Mouse (Mus musculus) common myeloid progenitor, adult 5-6 weeks (primary cell): ENCODE data around the gene Tgm6. TPM values are rescaled to one million over a fixed set of nuclear protein-coding genes. Genes with fewer than 3 reads are reported as not detected.

Source experiments
- ATAC-seq: replicated peaks from 2 replicates; pipeline ENCODE4 v1.8.0; 2016; ENCODE audit warnings: low read depth, mild to moderate bottlenecking, moderate TSS enrichment, inconsistent platforms; ENCODE audit not compliant: poor library complexity, severe bottlenecking
- total RNA-seq: library from RNA; stranded (forward); fragments of 200-1000, 187-1606 nt; gene quantifications from 2 replicates; pipeline ENCODE4 v1.2.3, GENCODE M21; 2017

Gene Tgm6
- not detected in 2 replicates for total RNA-seq

- ATAC-seq, result no peak
Observed at GRCm38 (mm10) chr2:130112116-130112515, at the start of gene Tgm6. Gene Tgm6 (plus strand): TSS chr2:130112416.

- peak; percentile 74 for ATAC-seq
Observed at GRCm38 (mm10) chr2:130068228-130068627, 44.0 kb upstream of the Tgm6 start.

GRCm38 (mm10) chr2:130070396-130070795, 41.8 kb upstream of the Tgm6 start:
- no peak for ATAC-seq

- no peak for ATAC-seq
Observed at GRCm38 (mm10) chr2:130112804-130113203, 588 bp downstream of the Tgm6 start.

GRCm38 (mm10) chr2:130113379-130113778, 1.2 kb downstream of the Tgm6 start:
- peak; percentile 47; the same call in 1 of the 2 replicates for ATAC-seq

GRCm38 (mm10) chr2:130118649-130119048, 6.4 kb downstream of the Tgm6 start:
- no peak for ATAC-seq

GRCm38 (mm10) chr2:130125279-130126059, 13.3 kb downstream of the Tgm6 start:
- ATAC-seq, result no peak

- ATAC-seq, result no peak
Observed at GRCm38 (mm10) chr2:130126073-130126472, 13.9 kb downstream of the Tgm6 start.

GRCm38 (mm10) chr2:130129687-130130086, 17.5 kb downstream of the Tgm6 start:
- peak; percentile 83 for ATAC-seq

GRCm38 (mm10) chr2:130143011-130143410, 30.8 kb downstream of the Tgm6 start:
- ATAC-seq, result no peak

GRCm38 (mm10) chr2:130144703-130145324, 32.6 kb downstream of the Tgm6 start:
- no peak for ATAC-seq

- no peak for ATAC-seq
Observed at GRCm38 (mm10) chr2:130146089-130146668, 34.0 kb downstream of the Tgm6 start.

GRCm38 (mm10) chr2:130155171-130155570, 43.0 kb downstream of the Tgm6 start:
- no peak for ATAC-seq

GRCm38 (mm10) chr2:130155851-130156250, 43.6 kb downstream of the Tgm6 start:
- no peak for ATAC-seq

GRCm38 (mm10) chr2:130157231-130158087, 45.2 kb downstream of the Tgm6 start:
- no peak for ATAC-seq

- ATAC-seq, result no peak
Observed at GRCm38 (mm10) chr2:130158088-130158437, 45.8 kb downstream of the Tgm6 start.

GRCm38 (mm10) chr2:130162701-130163100, 50.5 kb downstream of the Tgm6 start:
- no peak for ATAC-seq

- peak; percentile 54 for ATAC-seq
Observed at GRCm38 (mm10) chr2:130166311-130167214, 54.3 kb downstream of the Tgm6 start.

GRCm38 (mm10) chr2:130167861-130168260, 55.6 kb downstream of the Tgm6 start:
- peak; percentile 71 for ATAC-seq
